Comparison of ENCODE assay signal across 25 mouse cellular contexts in the genomic region with DNA sequence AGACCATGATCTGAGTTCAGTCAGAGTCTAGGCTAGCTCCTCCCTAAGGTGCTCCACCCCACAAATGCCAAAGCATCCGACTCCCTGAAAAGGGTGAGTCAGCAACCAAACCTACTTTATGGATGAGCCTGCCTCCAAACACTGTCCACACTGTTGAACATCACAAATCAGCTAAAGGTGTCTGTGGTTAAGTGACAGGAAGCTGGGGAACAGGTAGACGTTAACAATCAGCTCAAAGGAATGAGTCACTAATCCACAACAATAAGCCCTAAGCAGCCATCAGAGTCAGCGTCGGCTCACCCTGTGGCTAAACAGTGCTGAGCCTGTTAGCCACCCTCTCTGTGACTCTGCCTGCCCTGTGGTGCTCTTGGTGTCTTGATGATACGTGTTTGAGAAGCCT.
DNase-seq lines count a peak whose midpoint lies in the region; ATAC-seq and TF ChIP-seq lines count a peak whose summit lies in the region.
"Had no signal": no experiment of that assay in that cellular context is flagged by ENCODE, and none has a peak within 500 bp of the region (broad histone marks: within the 10 kb centered on the region; RNA-seq: fewer than 3 reads in every experiment).

No protein-coding gene starts in this region.

- DNase-seq in neural tube, embryonic 11.5 days (ENCODE audit: low spot score) = peak; percentile 6
- DNase-seq in neural tube, embryonic 10.5 days (ENCODE audit: extremely low spot score, low spot score) = no peak
- DNase-seq in CD4-positive helper T cell, adult 2 months (ENCODE audit: low read depth, low spot score) = peak; percentile 89
- DNase-seq in ZHBTc4 (ENCODE audit: low read depth, low spot score) = peak; percentile 30
- DNase-seq in natural killer cell, adult 2 months (ENCODE audit: low spot score in 2 of 2) = peak; percentile 71 to 76
- DNase-seq in heart, postnatal 10 days = no peak
- DNase-seq in layer of hippocampus, adult 2 months (ENCODE audit: low spot score in 2 of 2) = no peak
- DNase-seq: adrenal gland, postnatal 14 days; B cell, adult 2 months; cerebellum, adult 18-20 months; cerebellum, postnatal 36 days; heart, postnatal 4 days; kidney, adult 8-10 months; kidney, postnatal 4 days; liver; lung, adult 18-20 months; lung, postnatal 36 days; right cerebral cortex, postnatal 25 days had no signal

- ATAC-seq in neural tube, embryonic 11.5 days (ENCODE audit: insufficient read depth, low FRiP score, low TSS enrichment) = no peak
- ATAC-seq in erythroid progenitor cell, adult 5-6 weeks (replicated peaks; ENCODE audit: low FRiP score, poor library complexity, severe bottlenecking) = no peak
- ATAC-seq: forebrain, embryonic 14.5 days had no signal

- H3K4me2 ChIP-seq in neural tube, embryonic 11.5 days (ENCODE audit: low read depth) = no peak overlapping the region
- H3K4me2 ChIP-seq: heart, embryonic 12.5 days; midbrain, embryonic 11.5 days; neural tube, embryonic 12.5 days had no signal

- no peaks in the 10 kb centered on the region for H3K9me3 ChIP-seq in neural tube, embryonic 11.5 days (ENCODE audit: control insufficient read depth, low read length)
- H3K9me3 ChIP-seq: embryonic facial prominence, embryonic 10.5 days; G1E; heart, embryonic 12.5 days; neural tube, embryonic 12.5 days had no signal

- H3K27ac ChIP-seq in neural tube, embryonic 11.5 days (ENCODE audit: low read depth, low read length) = no peak overlapping the region
- H3K27ac ChIP-seq in layer of hippocampus, adult 2 months = no peak overlapping the region
- H3K27ac ChIP-seq: embryonic facial prominence, embryonic 10.5 days; neural tube, embryonic 12.5 days had no signal

- 86% methylated on average over 5 of the region's 5 CpGs for WGBS in neural tube, embryonic 11.5 days

- H3K4me3 ChIP-seq in neural tube, embryonic 11.5 days (ENCODE audit: low read depth, low read length) = no peak overlapping the region
- H3K4me3 ChIP-seq in layer of hippocampus, adult 2 months = no peak overlapping the region
- H3K4me3 ChIP-seq: embryonic facial prominence, embryonic 10.5 days; heart, embryonic 12.5 days; neural tube, embryonic 12.5 days had no signal

- no peaks in the 10 kb centered on the region for H3K27me3 ChIP-seq in neural tube, embryonic 11.5 days (ENCODE audit: control insufficient read depth, insufficient read depth, low read length)
- H3K27me3 ChIP-seq: heart, embryonic 12.5 days; neural tube, embryonic 12.5 days had no signal

- intact Hi-C loops in heart, postnatal 10 days (cut with DNase I) = no loop called here

- H3K36me3 ChIP-seq in neural tube, embryonic 11.5 days (ENCODE audit: control insufficient read depth, insufficient read depth, low read length) = no peaks in the 10 kb centered on the region
- H3K36me3 ChIP-seq: embryonic facial prominence, embryonic 10.5 days; heart, embryonic 12.5 days; neural tube, embryonic 12.5 days had no signal

- H3K4me1 ChIP-seq in neural tube, embryonic 11.5 days (ENCODE audit: control insufficient read depth, insufficient read depth, low read length) = peaks cover 6% of the 10 kb centered on the region

- H3K9ac ChIP-seq in neural tube, embryonic 11.5 days (ENCODE audit: low read length) = no peak overlapping the region
- H3K9ac ChIP-seq: heart, embryonic 12.5 days; neural tube, embryonic 12.5 days had no signal

- no peak for TF ChIP-seq CTCF in layer of hippocampus, adult 2 months (conservative IDR thresholded peaks at IDR 0.05)

Comparison
In these comparisons a context has a peak if more than half of its experiments do, and no peak if none do; other contexts are left out.
1. DNase-seq: peak in neural tube, embryonic 11.5 days (single experiment), CD4-positive helper T cell, adult 2 months (single experiment), ZHBTc4 (single experiment) and natural killer cell, adult 2 months (2 of 2); none in neural tube, embryonic 10.5 days (single experiment), heart, postnatal 10 days (0 of 2) and layer of hippocampus, adult 2 months (0 of 2).